Mouse (Mus musculus): ENCODE data around the gene Dscam.

- TF ChIP-seq POLR2A (IDR thresholded peaks at IDR 0.05; ENCODE audit: extremely low read depth, insufficient read depth, low read length) (no peak), CTCF (IDR thresholded peaks at IDR 0.05; ENCODE audit: low read depth, low read length) (no peak)
Observed at GRCm38 (mm10) chr16:97002189-97002588, 168.4 kb downstream of the Dscam start.
